Mouse (Mus musculus) ovary, postnatal 36 days (tissue): Measurements from ENCODE around the gene Phldb3.

Experiments used
- DNase-seq: peaks from one replicate; pipeline ENCODE4 v3.0.0; 2022; ENCODE audit warnings: low spot score, mixed read lengths

Gene Phldb3

GRCm38 (mm10) chr7:24630116-24630880 lies 19.7 kb downstream of the Phldb3 start:
- DNase-seq = no peak

GRCm38 (mm10) chr7:24636264-24636663 lies 25.7 kb downstream of the Phldb3 start, which contains the start of gene Lypd3:
TSS of gene Lypd3 (plus strand) at chr7:24636550.
- no peak for DNase-seq

GRCm38 (mm10) chr7:24637046-24637445 lies 26.5 kb downstream of the Phldb3 start:
- no peak for DNase-seq

DNA sequence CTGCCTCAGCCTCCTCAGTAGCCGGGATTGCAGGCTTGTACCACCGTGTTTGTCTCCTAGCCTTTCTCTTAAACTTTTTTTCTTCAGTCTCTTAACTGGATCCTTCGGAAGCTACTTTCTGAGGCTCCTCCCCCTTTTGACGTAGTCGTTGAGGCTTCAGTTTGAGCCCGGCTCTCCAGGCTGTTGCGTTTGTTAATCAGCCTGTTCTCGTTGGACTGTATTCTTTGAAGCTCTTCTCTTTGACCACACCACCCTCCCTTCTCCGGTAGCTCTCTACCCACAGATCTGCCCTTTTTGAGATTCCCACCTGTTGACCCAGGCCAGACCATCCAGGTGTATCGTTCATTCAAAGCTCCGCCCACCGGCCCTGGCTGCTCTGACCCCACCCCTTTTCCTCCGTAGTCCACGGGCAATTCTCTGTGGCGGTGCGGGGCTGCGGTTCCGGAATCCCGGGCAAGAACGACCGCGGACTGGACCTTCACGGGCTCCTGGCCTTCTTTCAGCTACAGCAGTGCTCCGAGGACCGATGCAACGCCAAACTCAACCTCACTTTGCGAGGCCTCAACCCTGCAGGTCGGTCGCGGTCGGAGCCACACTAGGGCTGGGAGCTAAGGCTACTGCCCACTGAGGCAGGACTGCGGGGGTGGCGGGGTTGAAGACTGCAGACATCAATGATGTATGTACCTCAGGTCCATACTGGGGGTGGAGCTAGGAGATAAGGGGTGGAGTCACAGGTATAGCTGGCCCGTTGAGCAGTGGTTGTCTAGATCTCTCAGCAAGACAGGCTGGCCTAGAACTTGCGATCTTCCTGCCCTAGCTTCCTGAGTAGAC lies 27.7 kb downstream of the Phldb3 start:
- DNase-seq = no peak

GRCm38 (mm10) chr7:24640450-24640849 lies 29.9 kb downstream of the Phldb3 start:
- DNase-seq = no peak

DNA sequence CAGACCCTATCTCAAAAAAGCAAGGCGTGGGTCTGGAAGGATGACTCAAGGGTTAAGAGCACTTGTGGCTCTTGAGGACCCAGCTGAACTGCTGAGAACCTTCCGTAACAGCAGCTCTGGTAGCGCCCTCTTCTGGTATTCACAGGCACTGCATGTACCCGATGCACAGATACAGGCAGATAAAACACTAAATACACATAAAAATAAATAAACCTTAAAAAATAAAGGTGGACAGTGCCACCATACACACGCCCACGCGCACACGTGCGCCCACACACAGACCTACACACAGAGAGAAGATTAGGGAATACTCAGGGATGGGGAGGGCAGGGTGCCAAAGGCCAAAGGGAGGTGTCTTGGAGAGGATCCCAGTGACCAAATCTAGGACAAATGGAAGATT lies 31.9 kb downstream of the Phldb3 start:
- DNase-seq = peak; percentile 33

DNA sequence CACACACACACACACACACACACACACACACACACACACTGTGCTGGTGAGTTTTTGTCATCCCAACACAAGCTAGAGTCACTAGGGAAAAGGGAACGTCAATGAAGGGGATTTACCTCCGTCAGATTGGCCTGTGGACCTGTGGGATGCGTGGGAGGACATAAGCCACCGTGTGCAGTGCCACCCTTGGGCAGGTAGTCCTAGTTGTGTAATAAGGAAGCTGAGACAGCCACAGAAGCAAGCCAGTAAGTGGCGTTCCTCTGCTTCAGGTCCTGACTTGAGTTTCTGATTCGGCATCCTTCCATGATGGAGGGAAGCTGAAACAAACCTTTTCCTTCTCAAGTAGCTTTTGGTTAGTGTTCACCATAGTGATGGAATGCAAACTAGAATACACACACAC lies 33.9 kb downstream of the Phldb3 start:
- no peak for DNase-seq

- no peak for DNase-seq
Measured at GRCm38 (mm10) chr7:24644996-24645395, 34.4 kb downstream of the Phldb3 start.

- DNase-seq = no peak
Measured at GRCm38 (mm10) chr7:24646486-24646885, 35.9 kb downstream of the Phldb3 start.

DNA sequence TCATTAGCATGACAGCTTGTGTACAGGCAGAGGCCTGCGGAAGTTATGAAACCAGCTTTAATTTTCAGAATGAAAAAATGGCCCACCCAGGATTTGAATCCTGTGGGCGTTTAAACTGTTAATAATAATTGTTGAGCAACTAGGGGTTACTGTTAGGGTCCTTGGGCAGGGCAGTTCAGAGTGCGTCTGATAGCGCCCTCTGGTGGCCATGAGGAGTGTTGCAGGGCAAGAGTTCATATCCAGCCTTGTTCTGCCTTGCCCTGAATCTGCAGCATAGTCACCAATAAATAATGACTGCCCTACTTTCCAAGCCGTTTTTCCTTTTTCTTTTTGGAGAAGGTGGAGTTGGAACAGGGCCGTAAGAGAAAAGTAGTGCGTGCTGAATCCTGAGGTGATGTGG lies 43.1 kb downstream of the Phldb3 start:
- DNase-seq = peak; percentile 50

DNA sequence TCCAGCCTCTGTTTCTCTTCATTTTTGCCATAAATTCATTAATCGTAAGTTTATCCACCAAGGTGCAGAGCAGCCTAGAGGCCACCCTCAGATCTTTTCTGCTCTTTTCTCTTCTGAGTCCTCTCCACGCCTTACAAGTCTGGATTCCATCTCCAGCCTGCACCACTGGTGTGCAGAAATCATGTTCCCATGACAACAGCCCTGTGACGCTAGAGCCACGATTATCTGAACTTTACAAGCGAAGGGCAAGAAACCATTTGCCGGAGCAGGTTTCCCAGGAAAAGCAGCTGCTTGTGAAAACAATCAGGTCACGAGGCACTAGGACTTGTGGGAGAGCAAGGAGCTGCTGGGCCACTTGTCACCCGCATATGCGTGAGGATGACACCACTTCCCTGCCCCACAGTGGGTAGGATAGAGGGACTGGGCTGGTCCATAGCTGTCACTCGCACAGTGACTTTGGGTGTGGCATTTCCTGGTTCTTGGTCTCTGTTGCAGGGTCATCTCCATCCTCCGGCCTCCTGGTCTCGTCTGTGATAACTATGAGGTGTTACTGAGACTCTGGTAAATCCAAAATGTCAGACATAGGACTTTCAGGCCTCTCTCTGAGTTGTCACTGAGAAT lies 49.3 kb downstream of the Phldb3 start:
- DNase-seq = no peak

DNA sequence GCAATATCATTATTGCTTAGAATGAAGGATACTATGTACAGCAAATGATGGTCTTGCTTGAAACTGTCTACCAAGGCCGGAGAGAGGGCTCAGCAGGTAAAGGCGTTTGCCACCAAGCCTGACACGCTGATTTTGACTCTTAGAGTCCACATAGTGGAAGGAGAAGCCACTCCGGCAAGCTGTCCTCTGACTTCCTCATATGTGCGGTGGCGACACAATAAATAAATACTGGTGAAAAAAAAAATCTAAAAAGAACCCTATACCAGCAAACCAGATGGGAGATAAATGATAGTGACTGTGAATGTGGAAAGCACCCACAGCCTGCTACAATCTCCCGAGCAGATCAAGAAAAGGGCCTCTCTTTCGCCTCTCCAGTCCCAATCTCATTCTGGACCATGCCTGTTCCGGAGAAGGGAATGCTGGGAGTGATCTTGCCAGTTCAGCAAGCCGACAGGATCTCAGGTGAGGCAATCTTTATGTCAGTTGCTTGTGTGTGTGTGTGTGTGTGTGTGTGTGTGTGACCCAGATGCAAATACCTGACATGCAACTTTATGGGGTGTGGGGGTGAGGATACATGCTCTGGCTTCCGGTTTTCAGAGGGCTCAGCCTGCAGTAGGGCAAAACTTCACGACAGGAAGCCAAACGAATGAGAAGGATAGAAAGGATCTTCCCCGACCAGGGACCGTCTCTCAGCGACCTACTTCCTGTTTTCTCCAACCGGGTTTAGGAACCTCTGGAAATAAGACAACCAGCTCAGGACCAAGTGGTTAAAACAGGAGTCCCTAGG lies 50.7 kb downstream of the Phldb3 start:
- no peak for DNase-seq

- peak; percentile 35 for DNase-seq
Measured at GRCm38 (mm10) chr7:24662575-24662974, 52.0 kb downstream of the Phldb3 start.

DNA sequence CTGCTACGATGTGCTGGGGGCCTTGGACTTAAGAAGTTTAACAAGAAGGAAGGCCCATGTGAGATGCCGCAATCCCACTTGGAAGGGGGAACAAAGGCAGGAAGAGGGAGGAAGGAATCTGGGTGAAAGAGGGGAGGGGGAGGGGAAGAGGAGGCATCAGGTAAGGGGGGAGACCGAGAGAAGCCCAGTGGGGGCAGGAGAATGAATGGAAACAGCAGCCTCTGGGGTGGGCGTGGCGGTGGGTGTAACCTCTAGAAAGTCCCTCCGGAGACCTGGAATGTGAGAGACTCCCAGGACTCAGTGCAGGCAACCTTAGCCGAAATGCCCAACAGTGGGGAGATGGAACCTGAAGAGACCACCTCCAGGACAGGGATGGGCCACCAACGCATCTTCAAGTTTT lies 53.7 kb downstream of the Phldb3 start:
- no peak for DNase-seq

DNA sequence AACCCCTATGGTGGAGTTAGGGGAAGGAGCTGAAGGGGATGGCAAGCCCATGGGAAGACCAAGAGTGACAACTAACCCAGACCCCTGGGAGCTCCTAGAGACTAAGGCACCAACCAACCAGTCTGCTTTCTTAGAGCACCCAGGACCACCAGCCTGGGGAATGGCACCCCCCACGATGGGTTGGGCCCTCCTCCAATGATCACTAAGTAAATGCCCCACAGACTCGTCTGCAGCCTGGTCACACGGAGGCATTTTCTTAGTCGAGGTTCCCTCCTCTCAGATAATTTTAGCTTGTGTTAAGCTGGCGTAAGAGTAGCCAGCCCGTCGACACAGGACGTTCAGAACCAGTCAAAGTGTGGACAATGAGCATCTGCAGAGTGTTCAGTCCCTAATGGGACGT lies 54.4 kb downstream of the Phldb3 start:
- no peak for DNase-seq

DNA sequence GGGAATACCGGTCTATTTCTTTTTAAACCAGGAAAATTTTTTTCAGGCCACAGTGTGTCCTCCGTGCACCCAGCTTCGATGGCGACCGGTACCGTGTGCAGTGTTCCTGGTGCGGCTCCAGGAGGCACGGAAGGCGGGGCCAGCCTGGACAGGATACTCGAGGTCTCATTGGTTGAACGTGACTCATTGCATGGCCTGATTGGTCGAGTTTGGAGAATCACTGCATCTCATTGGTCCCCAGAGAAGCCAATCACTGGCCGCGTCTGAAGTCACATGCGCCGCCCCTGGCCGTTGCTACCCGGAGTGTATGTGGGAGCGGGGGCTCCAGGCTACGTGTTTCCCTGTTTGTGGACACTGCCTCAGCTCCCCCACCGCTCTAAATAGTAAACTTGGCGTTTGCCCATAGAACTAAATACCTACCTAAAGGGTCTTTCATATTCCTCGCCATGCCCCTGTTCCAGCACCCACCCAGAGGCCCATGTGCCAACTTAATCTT lies 61.4 kb downstream of the Phldb3 start:
- DNase-seq = no peak

GRCm38 (mm10) chr7:24676575-24676974 lies 66.0 kb downstream of the Phldb3 start, which contains the start of gene Tex101:
TSS of gene Tex101 (minus strand) at chr7:24676675.
- no peak for DNase-seq
